Mouse (Mus musculus) lung, postnatal 25 days (tissue): Measurements from ENCODE around the gene Gm40193.
"Not testable (repeated sequence)": the region's sequence is repeated elsewhere in the genome, so short reads cannot be mapped to it uniquely, and the experiment has no call there.

Source experiments
- DNase-seq: peaks from one replicate; pipeline ENCODE4 v3.0.0; 2022; ENCODE audit warnings: low spot score

The Gm40193 gene

GRCm38 (mm10) chr11:70540928-70541327 lies 8.2 kb upstream of the Gm40193 start:
- DNase-seq: no peak

GRCm38 (mm10) chr11:70539877-70540587 lies 7.3 kb upstream of the Gm40193 start, which contains the start of gene Pld2:
Pld2 (plus strand) TSS chr11:70540064.
- peak; percentile 92 for DNase-seq

- DNase-seq: no peak
Measured at GRCm38 (mm10) chr11:70539423-70539822, 6.7 kb upstream of the Gm40193 start.

GRCm38 (mm10) chr11:70531065-70531464 lies 1.7 kb downstream of the Gm40193 start:
- DNase-seq: not testable (repeated sequence)

- DNase-seq: no peak
Measured at GRCm38 (mm10) chr11:70528610-70529009, 4.1 kb downstream of the Gm40193 start.

GRCm38 (mm10) chr11:70526211-70526610 lies 6.5 kb downstream of the Gm40193 start:
- no peak for DNase-seq

- no peak for DNase-seq
Measured at GRCm38 (mm10) chr11:70525726-70526125, 7.0 kb downstream of the Gm40193 start.

GRCm38 (mm10) chr11:70525184-70525678 lies 7.5 kb downstream of the Gm40193 start, which contains the start of gene Psmb6:
Psmb6 (plus strand) TSS chr11:70525367.
- peak; percentile 97 for DNase-seq

GRCm38 (mm10) chr11:70524782-70525181 lies 8.0 kb downstream of the Gm40193 start:
- DNase-seq: no peak

GRCm38 (mm10) chr11:70523306-70523989 lies 9.3 kb downstream of the Gm40193 start:
- DNase-seq: not testable (repeated sequence)

- DNase-seq: no peak
Measured at GRCm38 (mm10) chr11:70520178-70520769, 12.5 kb downstream of the Gm40193 start.

GRCm38 (mm10) chr11:70518923-70519322 lies 13.8 kb downstream of the Gm40193 start, which contains the start of gene Gltpd2:
Gltpd2 (plus strand) TSS chr11:70519196.
- no peak for DNase-seq

GRCm38 (mm10) chr11:70518436-70518835 lies 14.3 kb downstream of the Gm40193 start:
- DNase-seq: no peak

GRCm38 (mm10) chr11:70516352-70516751 lies 16.4 kb downstream of the Gm40193 start:
- peak; percentile 43 for DNase-seq

GRCm38 (mm10) chr11:70514288-70514687 lies 18.5 kb downstream of the Gm40193 start, which contains the start of gene Vmo1:
Vmo1 (minus strand) TSS chr11:70514616.
- DNase-seq: no peak

- no peak for DNase-seq
Measured at GRCm38 (mm10) chr11:70513520-70513919, 19.2 kb downstream of the Gm40193 start.

GRCm38 (mm10) chr11:70512709-70513342 lies 19.9 kb downstream of the Gm40193 start:
- no peak for DNase-seq

GRCm38 (mm10) chr11:70511825-70512224 lies 20.9 kb downstream of the Gm40193 start:
- no peak for DNase-seq

- no peak for DNase-seq
Measured at GRCm38 (mm10) chr11:70511242-70511641, 21.5 kb downstream of the Gm40193 start.

GRCm38 (mm10) chr11:70509753-70510564 lies 22.8 kb downstream of the Gm40193 start:
- DNase-seq: peak; percentile 30

- DNase-seq: no peak
Measured at GRCm38 (mm10) chr11:70506962-70507515, 25.7 kb downstream of the Gm40193 start.
